Mouse (Mus musculus) hindbrain, embryonic 10.5 days (tissue): ENCODE measurements around the gene Lrp2bp. TPM values are rescaled to one million over a fixed set of nuclear protein-coding genes. Genes with fewer than 3 reads are reported as not detected.

Source experiments
- DNase-seq: peaks from one replicate; pipeline ENCODE4 v3.0.0-alpha.2; 2017; ENCODE audit warnings: low spot score
- H3K27ac ChIP-seq: fragments of 300-500 bp; sonication (generic); 2 replicates; pipeline ENCODE4 v1.5.1; 2016; ENCODE audit warnings: mild to moderate bottlenecking, moderate library complexity
- H3K27me3 ChIP-seq: fragments of 300-500 bp; sonication (generic); 2 replicates; pipeline ENCODE4 v1.6.1; 2016; ENCODE audit warnings: mild to moderate bottlenecking; ENCODE audit not compliant: poor library complexity, insufficient read depth, severe bottlenecking
- H3K36me3 ChIP-seq: fragments of 300-500 bp; sonication (generic); 2 replicates; pipeline ENCODE4 v1.6.1; 2016; ENCODE audit warnings: mild to moderate bottlenecking, moderate library complexity
- H3K4me1 ChIP-seq: fragments of 300-500 bp; sonication (generic); replicated peaks from 2 replicates; pipeline ENCODE4 v1.6.1; 2016; ENCODE audit warnings: mild to moderate bottlenecking
- H3K4me3 ChIP-seq: fragments of 300-500 bp; sonication (generic); 2 replicates; pipeline ENCODE4 v1.5.1; 2016; ENCODE audit warnings: mild to moderate bottlenecking, moderate library complexity
- H3K9me3 ChIP-seq: fragments of 300-500 bp; sonication (generic); 2 replicates; pipeline ENCODE4 v1.6.1; 2016; ENCODE audit warnings: mild to moderate bottlenecking, moderate library complexity
- WGBS: fragments of 180-500 bp; shearing (Covaris S2); methylation state at CpG from one replicate; pipeline ENCODE4 v1.1.7; 2016; 5-methylcytosine and 5-hydroxymethylcytosine counted together
- polyA plus RNA-seq: library from polyadenylated mRNA; unstranded; fragments of >200 nt; fragmentation: Nextera tagmentation; extraction: Ambion mirVana; gene quantifications from 2 replicates; pipeline ENCODE4 v1.2.1, GENCODE M21; 2016

Lrp2bp gene
- polyA plus RNA-seq, 1 experiment from 2014 or later = 0.10 TPM

GRCm38 (mm10) chr8:46073540-46074140, 74.5 kb downstream of the Lrp2bp start:
- DNase-seq = no peak
- no peak overlapping the region for H3K27ac ChIP-seq
- no peaks in the 10 kb centered on the region for H3K9me3 ChIP-seq
- H3K27me3 ChIP-seq = no peaks in the 10 kb centered on the region
- no peak overlapping the region for H3K4me3 ChIP-seq
- WGBS = 85% methylated on average over 2 of the region's 2 CpGs
- H3K36me3 ChIP-seq = peaks cover 3% of the 10 kb centered on the region; the same call in 1 of the 2 replicates
- H3K4me1 ChIP-seq = no peaks in the 10 kb centered on the region

- Histone ChIP-seq H3K27ac (no peak overlapping the region), H3K36me3 (peaks cover 8% of the 10 kb centered on the region; the same call in 1 of the 2 replicates), H3K4me1 (no peaks in the 10 kb centered on the region), H3K4me3 (no peak overlapping the region), H3K27me3 (no peaks in the 10 kb centered on the region), H3K9me3 (no peaks in the 10 kb centered on the region)
- no peak for DNase-seq
- 95% methylated on average over 5 of the region's 5 CpGs for WGBS
Measured at GRCm38 (mm10) chr8:46075223-46075622, 76.1 kb downstream of the Lrp2bp start.

GRCm38 (mm10) chr8:46078866-46079265, 79.8 kb downstream of the Lrp2bp start:
- no peak for DNase-seq
- no peaks in the 10 kb centered on the region for H3K9me3 ChIP-seq
- no peak overlapping the region for H3K4me3 ChIP-seq
- 89% methylated on average over 6 of the region's 6 CpGs for WGBS
- no peaks in the 10 kb centered on the region for H3K4me1 ChIP-seq
- H3K36me3 ChIP-seq = peaks cover 5% of the 10 kb centered on the region; the same call in 1 of the 2 replicates
- no peaks in the 10 kb centered on the region for H3K27me3 ChIP-seq
- H3K27ac ChIP-seq = no peak overlapping the region

Other genes with a start within 250 kb of the Lrp2bp start
- gene Pdlim3, start 113.8 kb upstream of the Lrp2bp start, polyA plus RNA-seq = 1.0 and 2.8 TPM in 2 replicates
- gene Ccdc110, start 64.7 kb upstream of the Lrp2bp start, polyA plus RNA-seq = not detected in 2 replicates
- 3.8 and 4.5 TPM in 2 replicates for gene 1700029J07Rik, start 24.1 kb upstream of the Lrp2bp start, polyA plus RNA-seq
- 49.0 and 60.8 TPM in 2 replicates for gene Ufsp2, start 23.8 kb upstream of the Lrp2bp start, polyA plus RNA-seq
- 18.6 and 19.0 TPM in 2 replicates for gene Ankrd37, start 6.4 kb downstream of the Lrp2bp start, polyA plus RNA-seq
- gene Cfap97, start 152.5 kb downstream of the Lrp2bp start, polyA plus RNA-seq = 14.9 and 19.8 TPM in 2 replicates
- 2.9 and 4.1 TPM in 2 replicates for gene Snx25, start 152.9 kb downstream of the Lrp2bp start, polyA plus RNA-seq
- 504 and 541 TPM in 2 replicates for gene Slc25a4, start 212.0 kb downstream of the Lrp2bp start, polyA plus RNA-seq